Mouse (Mus musculus) stomach, embryonic 15.5 days (tissue): ENCODE measurements at regions not wholly inside any gene's neighbourhood (a gene's known extent, or its start where the extent isn't known, plus 50 kb on each side); places are given as distances from the start of the nearest gene placed in this dataset.
A peak's percentile ranks its signal among the peaks of the same experiment; 100 is the strongest.
"Not testable (repeated sequence)": the region's sequence is repeated elsewhere in the genome, so short reads cannot be mapped to it uniquely, and the experiment has no call there.

ENCODE experiments used
- ATAC-seq: fragments of 200-750 bp; cut with Nextera tagmentation; 2 replicates; pipeline ENCODE4 v1.8.0; 2017; ENCODE audit warnings: low read depth, moderate number of reproducible peaks, moderate TSS enrichment; ENCODE audit not compliant: insufficient read depth, low FRiP score
- H3K27ac ChIP-seq: fragments of 300-500 bp; sonication (generic); 2 replicates; pipeline ENCODE4 v1.5.1; 2015; ENCODE audit warnings: mild to moderate bottlenecking, inconsistent platforms
- H3K27me3 ChIP-seq: fragments of 300-500 bp; sonication (generic); replicated peaks from 2 replicates; pipeline ENCODE4 v1.6.1; 2015; ENCODE audit warnings: inconsistent platforms
- H3K36me3 ChIP-seq: fragments of 300-500 bp; sonication (generic); 2 replicates; pipeline ENCODE4 v1.6.1; 2015; ENCODE audit warnings: inconsistent platforms
- H3K4me1 ChIP-seq: fragments of 300-500 bp; sonication (generic); 2 replicates; pipeline ENCODE4 v1.6.1; 2015; ENCODE audit warnings: inconsistent platforms
- H3K4me2 ChIP-seq: fragments of 300-500 bp; sonication (generic); 2 replicates; pipeline ENCODE4 v1.6.1; 2015; ENCODE audit warnings: mild to moderate bottlenecking, inconsistent platforms
- H3K4me3 ChIP-seq: fragments of 300-500 bp; sonication (generic); replicated peaks from 2 replicates; pipeline ENCODE4 v1.5.1; 2015; ENCODE audit warnings: inconsistent platforms
- H3K9ac ChIP-seq: fragments of 300-500 bp; sonication (generic); 2 replicates; pipeline ENCODE4 v1.6.1; 2015; ENCODE audit warnings: inconsistent platforms
- H3K9me3 ChIP-seq: fragments of 300-500 bp; sonication (generic); 2 replicates; pipeline ENCODE4 v1.6.1; 2016; ENCODE audit warnings: inconsistent platforms
- WGBS: fragments of 180-500 bp; shearing (Covaris S2); methylation state at CpG from one replicate; pipeline ENCODE4 v1.1.7; 2015; 5-methylcytosine and 5-hydroxymethylcytosine counted together

DNA sequence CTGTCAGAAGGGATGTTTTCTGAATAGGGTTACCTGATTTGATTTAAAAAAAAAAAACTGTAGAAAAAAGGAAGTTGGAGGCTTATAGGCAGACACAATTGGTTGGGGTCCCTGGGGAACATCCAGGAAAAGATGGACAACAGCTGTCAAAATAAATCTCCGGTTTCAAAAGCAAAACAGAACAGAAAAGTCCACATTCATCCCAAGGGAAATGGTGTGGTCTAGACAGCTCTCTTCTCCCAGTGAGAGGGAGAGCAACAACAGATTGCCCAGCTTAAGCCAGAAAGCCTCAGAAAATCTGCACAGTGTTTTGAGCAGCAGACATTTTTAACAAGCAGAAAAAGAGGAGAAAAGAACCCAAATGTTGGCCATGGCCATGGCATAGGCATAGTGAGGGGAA, 830.3 kb downstream of the Cypt12 start:
- Histone ChIP-seq H3K4me3 (no peak overlapping the region), H3K4me2 (no peak overlapping the region), H3K9me3 (no peaks in the 10 kb centered on the region), H3K27me3 (no peaks in the 10 kb centered on the region), H3K9ac (no peak overlapping the region), H3K4me1 (no peaks in the 10 kb centered on the region), H3K36me3 (no peaks in the 10 kb centered on the region), H3K27ac (no peak overlapping the region)
- 50% methylated on average over 1 of the region's 1 CpGs for WGBS
- ATAC-seq, result no peak

DNA sequence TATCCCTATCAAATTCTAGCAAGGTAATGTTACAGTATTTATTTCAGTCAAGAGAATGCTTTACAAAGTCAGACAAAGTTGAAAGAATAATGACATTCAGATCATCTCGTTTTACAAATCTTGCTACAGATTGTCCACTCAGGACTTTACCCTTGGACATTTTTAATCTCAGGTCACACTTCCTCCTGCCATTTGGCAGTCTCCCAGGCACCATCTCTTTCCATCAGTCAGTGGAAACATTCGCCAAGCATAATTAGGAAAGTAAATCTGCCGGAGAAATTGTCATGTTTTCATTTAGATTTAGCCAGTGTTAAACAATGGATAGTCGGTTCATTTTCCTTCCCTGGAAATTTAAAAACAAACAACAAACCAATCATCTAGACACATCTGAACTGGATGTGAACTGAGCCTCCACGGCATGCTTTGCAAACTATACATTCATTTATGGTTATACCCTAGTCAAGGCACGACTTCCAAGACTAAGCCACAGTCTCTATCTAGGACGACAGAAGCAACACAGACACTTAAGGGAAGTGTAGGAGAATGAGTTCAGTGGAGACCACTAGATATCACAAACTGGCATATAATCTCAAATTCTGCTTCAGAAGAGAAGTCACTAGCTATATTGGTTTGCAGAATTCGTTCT, 839.4 kb downstream of the Cypt12 start:
- H3K4me3 ChIP-seq, result no peak overlapping the region
- WGBS, result 45% methylated on average over 8 of the region's 8 CpGs
- H3K27ac ChIP-seq, result no peak overlapping the region
- no peaks in the 10 kb centered on the region for H3K27me3 ChIP-seq
- H3K9me3 ChIP-seq, result no peaks in the 10 kb centered on the region
- no peaks in the 10 kb centered on the region for H3K4me1 ChIP-seq
- H3K4me2 ChIP-seq, result no peak overlapping the region
- no peak for ATAC-seq
- H3K36me3 ChIP-seq, result no peaks in the 10 kb centered on the region
- no peak overlapping the region for H3K9ac ChIP-seq

DNA sequence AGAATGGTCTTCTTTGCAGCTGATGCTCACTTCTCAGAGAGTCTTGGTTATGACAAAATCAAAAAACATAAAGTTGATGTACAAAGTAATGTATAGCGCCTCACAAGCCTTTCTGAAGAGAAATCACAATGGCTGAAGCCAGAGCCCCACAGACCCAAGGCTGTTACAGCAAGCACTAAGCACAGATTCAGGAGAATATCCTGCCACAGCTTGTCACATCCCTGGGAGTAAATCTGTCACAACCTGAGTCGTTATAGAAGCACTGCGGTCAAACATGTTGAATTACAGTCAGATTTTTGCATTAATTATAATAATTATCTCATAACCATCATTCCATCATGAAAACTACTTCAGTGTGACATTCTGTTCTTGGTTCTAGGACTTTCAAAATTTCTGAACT, 825.7 kb downstream of the 1700064H15Rik start:
- H3K4me1 ChIP-seq, result no peaks in the 10 kb centered on the region
- H3K9ac ChIP-seq, result no peak overlapping the region
- no peak overlapping the region for H3K4me2 ChIP-seq
- no peak for ATAC-seq
- WGBS, result 70% methylated on average over 3 of the region's 3 CpGs
- H3K36me3 ChIP-seq, result no peaks in the 10 kb centered on the region
- no peak overlapping the region for H3K27ac ChIP-seq
- H3K27me3 ChIP-seq, result no peaks in the 10 kb centered on the region
- no peak overlapping the region for H3K4me3 ChIP-seq
- no peaks in the 10 kb centered on the region for H3K9me3 ChIP-seq

DNA sequence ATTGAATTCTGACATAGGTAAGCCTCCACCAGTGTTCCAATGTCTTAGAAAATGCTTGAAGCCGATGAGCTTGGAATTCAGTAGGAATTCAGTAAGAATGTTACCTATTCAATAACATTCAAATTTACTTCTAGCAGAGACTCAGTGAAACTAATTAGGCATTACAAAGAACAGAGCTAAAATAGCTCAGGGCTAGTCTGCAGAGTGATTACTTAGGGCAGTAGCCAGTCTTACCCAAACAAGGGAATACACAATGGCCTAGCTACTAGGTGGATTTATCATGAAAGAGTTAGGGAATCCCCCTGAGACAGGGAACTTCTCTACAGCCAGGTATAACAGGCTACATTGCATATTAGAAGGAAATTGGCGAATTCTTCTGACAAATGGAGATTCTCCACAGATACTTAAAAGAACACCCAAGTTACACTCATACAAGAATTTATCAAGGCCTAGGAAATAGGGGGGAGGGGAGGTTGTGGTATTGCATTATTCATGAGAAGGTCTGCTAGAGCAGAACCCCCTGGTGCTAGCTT, 799.6 kb downstream of the 1700064H15Rik start:
- not testable (repeated sequence) for ATAC-seq, H3K27me3 ChIP-seq, H3K9ac ChIP-seq, H3K27ac ChIP-seq, H3K9me3 ChIP-seq, H3K36me3 ChIP-seq, H3K4me1 ChIP-seq, H3K4me2 ChIP-seq, H3K4me3 ChIP-seq
- WGBS, result 32% methylated on average over 2 of the region's 2 CpGs

DNA sequence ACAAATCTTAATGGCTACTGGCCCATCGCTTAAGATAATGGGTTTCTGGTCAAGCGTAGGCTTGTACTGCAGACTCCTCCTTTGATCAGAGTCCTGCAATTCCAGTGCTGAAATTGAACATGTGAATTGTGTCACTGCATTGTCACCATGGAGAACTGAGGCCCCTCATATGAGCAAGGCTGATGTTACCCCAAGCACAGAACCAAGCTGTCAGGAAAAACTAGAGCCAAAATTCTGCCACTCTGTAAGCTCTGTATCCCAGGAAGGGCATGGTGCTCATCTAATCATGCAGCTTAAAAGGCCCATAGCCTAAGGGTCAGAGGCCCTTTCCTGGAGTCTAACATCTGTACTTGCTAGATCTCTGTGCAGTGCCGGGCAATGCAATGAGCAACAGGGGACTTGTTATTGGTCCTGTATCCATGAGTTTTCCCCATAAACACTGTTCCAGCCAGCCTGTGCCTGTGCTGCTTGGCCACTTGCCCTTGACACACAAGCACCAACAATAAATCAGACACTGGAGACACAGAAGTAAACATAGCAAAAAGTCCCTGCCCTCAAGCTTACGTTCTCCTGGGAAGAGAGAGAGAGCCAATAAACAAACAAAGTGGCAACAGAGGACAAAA, 760.2 kb downstream of the 1700064H15Rik start:
- H3K36me3 ChIP-seq, result no peaks in the 10 kb centered on the region
- no peaks in the 10 kb centered on the region for H3K4me1 ChIP-seq
- H3K4me3 ChIP-seq, result no peak overlapping the region
- peak; percentile 65; the same call in 1 of the 2 replicates for ATAC-seq
- no peaks in the 10 kb centered on the region for H3K27me3 ChIP-seq
- no peaks in the 10 kb centered on the region for H3K9me3 ChIP-seq
- H3K27ac ChIP-seq, result peak overlapping the region; percentile 21; the same call in 1 of the 2 replicates
- H3K4me2 ChIP-seq, result no peak overlapping the region
- no peak overlapping the region for H3K9ac ChIP-seq
- 43% methylated on average over 4 of the region's 4 CpGs for WGBS

DNA sequence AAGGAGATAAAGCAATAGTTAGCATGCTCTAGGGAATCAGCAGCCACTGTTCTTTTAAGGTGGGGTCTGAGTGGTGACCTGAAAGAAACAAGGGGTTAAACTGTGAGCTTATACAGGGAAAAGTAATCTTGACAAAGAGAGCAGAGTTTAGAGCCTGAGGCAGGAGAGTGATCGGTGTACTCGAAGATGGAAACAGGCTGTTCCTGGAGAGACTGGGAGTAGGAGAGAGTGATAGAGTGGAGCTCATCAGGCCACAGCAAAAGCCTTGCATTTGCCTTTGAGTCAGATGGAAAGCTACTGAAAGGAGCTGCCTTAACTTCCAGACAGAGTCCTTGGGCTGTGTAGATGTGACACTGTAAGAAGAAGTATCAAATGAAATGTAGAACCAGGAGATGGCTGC, 759.7 kb downstream of the 1700064H15Rik start:
- H3K9me3 ChIP-seq, result no peaks in the 10 kb centered on the region
- no peak for ATAC-seq
- no peak overlapping the region for H3K4me3 ChIP-seq
- H3K36me3 ChIP-seq, result no peaks in the 10 kb centered on the region
- H3K27ac ChIP-seq, result peak overlapping the region; percentile 21; the same call in 1 of the 2 replicates
- no peak overlapping the region for H3K4me2 ChIP-seq
- WGBS, result 18% methylated on average over 2 of the region's 2 CpGs
- no peaks in the 10 kb centered on the region for H3K4me1 ChIP-seq
- H3K9ac ChIP-seq, result no peak overlapping the region
- H3K27me3 ChIP-seq, result no peaks in the 10 kb centered on the region

DNA sequence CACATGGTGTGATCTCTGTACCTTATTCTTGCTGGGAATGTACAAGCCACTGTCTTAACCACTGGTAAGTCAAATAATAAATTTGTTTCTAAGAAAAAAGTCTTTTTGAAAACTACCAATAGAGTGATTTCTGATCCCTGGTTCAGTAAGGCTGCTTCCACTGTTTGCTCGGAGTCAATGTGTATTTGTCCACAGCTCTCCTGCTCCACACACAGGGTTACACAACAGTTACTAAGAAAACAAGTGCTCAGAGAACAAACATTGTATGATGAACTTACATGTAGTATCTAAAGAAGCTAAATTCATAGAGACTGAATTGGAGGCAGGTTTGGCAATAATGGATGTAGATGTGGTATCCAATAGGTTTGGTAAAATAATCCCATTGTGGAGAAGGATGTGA, 751.4 kb downstream of the 1700064H15Rik start:
- no peak for ATAC-seq
- Histone ChIP-seq H3K9me3 (no peaks in the 10 kb centered on the region), H3K27me3 (no peaks in the 10 kb centered on the region), H3K27ac (no peak overlapping the region), H3K4me1 (no peaks in the 10 kb centered on the region), H3K4me3 (no peak overlapping the region), H3K9ac (no peak overlapping the region), H3K36me3 (no peaks in the 10 kb centered on the region), H3K4me2 (no peak overlapping the region)
- WGBS, result 75% methylated on average over 1 of the region's 1 CpGs

DNA sequence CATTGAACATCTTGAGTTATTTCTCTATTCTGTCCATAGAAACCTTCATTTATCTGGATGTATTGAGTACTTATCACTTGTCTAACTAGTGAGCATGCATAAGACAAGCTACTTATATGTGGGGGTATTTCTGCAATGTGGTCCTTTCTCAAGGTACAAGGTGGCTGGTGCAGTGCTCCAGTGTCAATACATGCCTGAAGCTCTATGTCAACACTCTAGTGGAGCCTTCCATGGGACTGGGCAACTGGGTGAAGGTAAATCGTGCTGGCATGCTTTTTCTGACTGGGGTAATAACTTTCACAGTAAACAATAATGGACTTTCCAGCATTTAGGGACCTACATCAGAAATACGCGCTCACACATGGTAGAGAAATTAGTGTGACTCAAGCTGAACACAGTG, 750.9 kb downstream of the 1700064H15Rik start:
- H3K9ac ChIP-seq, result no peak overlapping the region
- no peaks in the 10 kb centered on the region for H3K9me3 ChIP-seq
- 77% methylated on average over 3 of the region's 3 CpGs for WGBS
- no peaks in the 10 kb centered on the region for H3K27me3 ChIP-seq
- no peak overlapping the region for H3K27ac ChIP-seq
- no peaks in the 10 kb centered on the region for H3K4me1 ChIP-seq
- H3K36me3 ChIP-seq, result no peaks in the 10 kb centered on the region
- no peak overlapping the region for H3K4me2 ChIP-seq
- no peak overlapping the region for H3K4me3 ChIP-seq
- no peak for ATAC-seq

DNA sequence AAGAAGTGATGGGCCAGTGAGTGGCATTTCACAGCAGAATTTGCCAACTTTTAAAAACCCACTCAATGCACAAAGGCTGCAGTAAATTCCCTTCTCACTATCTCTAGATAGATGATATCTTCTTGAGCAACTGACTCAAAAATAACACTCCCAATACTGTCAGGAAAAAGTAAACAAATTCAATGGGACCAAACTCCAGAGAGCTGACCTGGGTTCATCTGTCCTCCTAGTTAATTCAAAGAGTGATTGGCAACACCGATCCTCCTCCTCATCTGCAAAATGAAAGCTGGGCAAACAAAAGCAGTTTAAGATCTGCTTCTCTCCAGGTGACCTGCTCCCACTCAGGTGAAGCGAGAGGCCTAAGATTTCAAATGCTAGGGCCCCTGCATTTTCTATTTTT, 747.3 kb downstream of the 1700064H15Rik start:
- no peak overlapping the region for H3K4me3 ChIP-seq
- H3K9ac ChIP-seq, result no peak overlapping the region
- no peaks in the 10 kb centered on the region for H3K27me3 ChIP-seq
- H3K27ac ChIP-seq, result no peak overlapping the region
- H3K36me3 ChIP-seq, result no peaks in the 10 kb centered on the region
- no peaks in the 10 kb centered on the region for H3K4me1 ChIP-seq
- no peaks in the 10 kb centered on the region for H3K9me3 ChIP-seq
- H3K4me2 ChIP-seq, result no peak overlapping the region
- WGBS, result 55% methylated on average over 2 of the region's 2 CpGs
- ATAC-seq, result no peak

DNA sequence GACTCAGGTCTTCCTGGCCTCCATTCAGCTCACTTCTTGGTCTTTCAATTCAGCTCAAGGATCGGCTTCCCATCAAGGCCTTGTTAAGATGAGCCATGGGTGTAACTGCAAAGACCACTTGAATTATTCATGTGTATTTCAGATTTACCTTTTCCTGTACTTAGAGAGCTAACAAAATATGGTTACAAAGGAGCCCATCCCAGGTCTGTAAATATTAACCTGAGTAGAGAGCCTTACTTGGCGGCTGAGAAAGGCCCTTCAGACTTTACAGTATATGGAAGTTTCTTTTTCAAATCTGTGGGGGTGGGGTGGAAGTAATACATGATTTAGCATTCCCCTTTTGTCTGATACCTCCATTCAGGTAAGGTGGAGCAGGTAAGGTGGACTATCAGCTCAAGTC, 735.7 kb downstream of the 1700064H15Rik start:
- no peak overlapping the region for H3K4me2 ChIP-seq
- H3K9ac ChIP-seq, result no peak overlapping the region
- H3K27me3 ChIP-seq, result no peaks in the 10 kb centered on the region
- no peaks in the 10 kb centered on the region for H3K4me1 ChIP-seq
- WGBS, result 70% methylated on average over 2 of the region's 2 CpGs
- H3K4me3 ChIP-seq, result no peak overlapping the region
- H3K36me3 ChIP-seq, result no peaks in the 10 kb centered on the region
- H3K27ac ChIP-seq, result no peak overlapping the region
- no peak for ATAC-seq
- H3K9me3 ChIP-seq, result no peaks in the 10 kb centered on the region

DNA sequence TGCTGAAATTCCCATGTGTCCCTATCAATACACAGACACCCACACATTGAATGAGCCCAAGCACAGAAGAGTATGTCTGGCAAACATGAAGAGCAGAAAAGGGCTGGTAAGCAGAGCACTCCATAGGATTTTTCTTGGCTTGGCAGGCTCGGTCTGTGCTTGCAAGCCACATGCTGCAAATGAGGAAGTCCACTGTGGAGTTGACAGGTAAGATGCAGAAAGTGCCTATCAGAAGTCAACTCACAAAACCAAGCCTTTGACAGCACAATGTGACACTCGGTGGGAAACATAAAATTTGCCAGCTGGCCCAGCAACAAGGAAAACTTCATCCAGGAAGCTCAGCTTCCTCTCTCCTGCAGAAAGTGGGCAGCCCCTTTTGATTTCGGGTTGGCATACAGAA, 722.7 kb downstream of the 1700064H15Rik start:
- H3K9me3 ChIP-seq, result no peaks in the 10 kb centered on the region
- H3K4me1 ChIP-seq, result no peaks in the 10 kb centered on the region
- no peak overlapping the region for H3K4me2 ChIP-seq
- H3K27ac ChIP-seq, result no peak overlapping the region
- WGBS, result 42% methylated on average over 3 of the region's 3 CpGs
- no peaks in the 10 kb centered on the region for H3K27me3 ChIP-seq
- H3K9ac ChIP-seq, result no peak overlapping the region
- H3K4me3 ChIP-seq, result no peak overlapping the region
- ATAC-seq, result no peak
- H3K36me3 ChIP-seq, result no peaks in the 10 kb centered on the region

DNA sequence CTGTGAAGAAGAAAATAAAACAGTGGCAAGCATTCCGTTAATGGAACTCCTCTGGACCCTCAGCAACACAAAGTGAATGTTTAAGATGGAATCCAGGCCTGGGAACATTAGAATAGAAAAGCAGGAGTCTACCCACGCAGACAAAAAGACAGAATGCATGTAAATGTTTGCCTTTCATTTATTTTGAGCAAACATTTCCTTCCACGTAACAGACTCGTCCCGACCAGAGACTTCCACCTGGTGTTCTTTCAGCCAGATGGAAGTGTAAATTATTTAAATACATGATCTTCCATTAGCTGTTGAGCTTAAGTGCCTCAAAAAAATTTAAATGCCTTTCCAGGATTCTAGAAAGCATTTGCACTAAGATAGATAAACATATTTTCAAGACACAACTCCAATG, 722.3 kb downstream of the 1700064H15Rik start:
- Histone ChIP-seq H3K9me3 (no peaks in the 10 kb centered on the region), H3K27ac (no peak overlapping the region), H3K9ac (no peak overlapping the region), H3K27me3 (no peaks in the 10 kb centered on the region), H3K36me3 (no peaks in the 10 kb centered on the region), H3K4me3 (no peak overlapping the region), H3K4me2 (no peak overlapping the region), H3K4me1 (no peaks in the 10 kb centered on the region)
- ATAC-seq, result no peak
- 34% methylated on average over 5 of the region's 5 CpGs for WGBS
